Mouse (Mus musculus) forebrain, embryonic 16.5 days (tissue): ENCODE data around the gene Kcnma1. TPM values are rescaled to one million over a fixed set of nuclear protein-coding genes. Genes with fewer than 3 reads are reported as not detected.

Source experiments
- ATAC-seq: fragments of 200-750 bp; cut with Nextera tagmentation; 2 replicates; pipeline ENCODE4 v1.8.0; 2017; ENCODE audit warnings: mild to moderate bottlenecking, moderate library complexity
- H3K27ac ChIP-seq: fragments of 300-500 bp; sonication (generic); 2 replicates; pipeline ENCODE4 v1.5.1; 2014; ENCODE audit warnings: low read length, control low read depth
- H3K27me3 ChIP-seq: fragments of 300-500 bp; sonication (generic); replicated peaks from 2 replicates; pipeline ENCODE4 v1.6.1; 2014; ENCODE audit warnings: low read length; ENCODE audit not compliant: control insufficient read depth, insufficient read depth
- H3K36me3 ChIP-seq: fragments of 300-500 bp; sonication (generic); 2 replicates; pipeline ENCODE4 v1.6.1; 2014; ENCODE audit not compliant: control insufficient read depth, insufficient read depth
- H3K4me1 ChIP-seq: fragments of 300-500 bp; sonication (generic); replicated peaks from 2 replicates; pipeline ENCODE4 v1.6.1; 2014; ENCODE audit warnings: low read length; ENCODE audit not compliant: control insufficient read depth, insufficient read depth
- H3K4me2 ChIP-seq: fragments of 300-500 bp; sonication (generic); 2 replicates; pipeline ENCODE4 v1.6.1; 2014; ENCODE audit warnings: mild to moderate bottlenecking, low read length, control low read depth
- H3K4me3 ChIP-seq: fragments of 300-500 bp; sonication (generic); replicated peaks from 2 replicates; pipeline ENCODE4 v1.5.1; 2014; ENCODE audit warnings: mild to moderate bottlenecking, low read length, control low read depth
- H3K9ac ChIP-seq: fragments of 300-500 bp; sonication (generic); replicated peaks from 2 replicates; pipeline ENCODE4 v1.6.1; 2014; ENCODE audit warnings: low read depth, low read length, control low read depth
- H3K9me3 ChIP-seq: fragments of 300-500 bp; sonication (generic); 2 replicates; pipeline ENCODE4 v1.6.1; 2016; ENCODE audit warnings: low read length; ENCODE audit not compliant: control insufficient read depth
- WGBS: fragments of 180-500 bp; shearing (Covaris S2); extraction: QIAGEN DNeasy Blood & Tissue Kit; methylation state at CpG from one replicate; pipeline ENCODE4 v1.1.7; 2014; 5-methylcytosine and 5-hydroxymethylcytosine counted together
- polyA plus RNA-seq: library from polyadenylated mRNA; unstranded; fragments of >200 nt; fragmentation: Nextera tagmentation; extraction: Ambion mirVana; gene quantifications from 2 replicates; pipeline ENCODE4 v1.2.1, GENCODE M21; 2015

The Kcnma1 gene
- polyA plus RNA-seq, 1 experiment from 2014 or later = 12.3 TPM

GRCm38 (mm10) chr14:23550467-23550866 lies 463.8 kb downstream of the Kcnma1 start:
- Histone ChIP-seq H3K27me3 (no peaks in the 10 kb centered on the region), H3K27ac (no peak overlapping the region), H3K36me3 (no peaks in the 10 kb centered on the region), H3K4me2 (no peak overlapping the region), H3K4me1 (no peaks in the 10 kb centered on the region), H3K9me3 (no peaks in the 10 kb centered on the region), H3K9ac (no peak overlapping the region), H3K4me3 (no peak overlapping the region)
- no peak for ATAC-seq
- 85% methylated on average over 3 of the region's 3 CpGs for WGBS

DNA sequence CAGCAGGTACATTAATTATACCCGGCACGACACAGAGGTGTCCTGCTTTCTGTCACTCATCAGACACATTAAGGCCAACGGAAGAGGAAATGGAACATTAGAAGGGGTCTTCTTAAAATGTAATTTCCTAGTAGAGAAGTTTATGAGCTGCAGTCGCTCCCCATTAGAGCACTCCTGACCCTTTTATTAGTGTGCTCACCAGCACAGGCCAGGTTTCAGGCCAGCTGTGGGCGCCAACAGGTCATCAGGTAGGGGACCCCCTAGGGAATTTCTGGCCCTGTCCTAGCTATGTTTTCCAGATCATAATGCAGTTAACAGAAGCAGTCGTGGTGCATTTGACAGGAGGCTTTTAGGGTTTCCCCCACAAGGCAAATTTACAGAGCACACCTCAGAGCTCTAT lies 472.2 kb downstream of the Kcnma1 start:
- 90% methylated on average over 6 of the region's 6 CpGs for WGBS
- no peak overlapping the region for H3K9ac ChIP-seq
- H3K4me3 ChIP-seq = no peak overlapping the region
- H3K27me3 ChIP-seq = no peaks in the 10 kb centered on the region
- H3K4me1 ChIP-seq = no peaks in the 10 kb centered on the region
- no peak overlapping the region for H3K27ac ChIP-seq
- no peaks in the 10 kb centered on the region for H3K36me3 ChIP-seq
- no peak overlapping the region for H3K4me2 ChIP-seq
- no peak for ATAC-seq
- no peaks in the 10 kb centered on the region for H3K9me3 ChIP-seq

GRCm38 (mm10) chr14:23539621-23540020 lies 474.7 kb downstream of the Kcnma1 start:
- no peaks in the 10 kb centered on the region for H3K9me3 ChIP-seq
- no peak overlapping the region for H3K9ac ChIP-seq
- WGBS = 88% methylated on average over 3 of the region's 3 CpGs

DNA sequence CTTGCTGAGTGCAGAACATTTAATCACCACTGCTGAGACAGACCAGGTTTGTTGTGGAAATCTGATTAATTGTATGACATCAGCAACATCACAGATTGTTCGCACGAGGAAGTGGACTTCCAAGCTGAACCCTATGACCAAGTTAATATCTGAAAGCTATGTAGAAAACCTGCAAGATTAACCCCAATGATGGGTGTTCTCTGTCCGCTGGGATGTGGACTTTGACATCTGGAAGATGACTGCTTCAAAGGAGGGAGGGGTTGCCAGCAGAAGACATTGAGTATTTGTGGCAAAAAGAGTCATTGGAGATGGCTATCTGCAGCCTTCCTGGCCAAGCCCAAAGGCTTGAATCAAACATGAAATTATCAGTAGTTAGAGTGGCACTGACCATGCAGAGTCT lies 480.9 kb downstream of the Kcnma1 start:
- 88% methylated on average over 3 of the region's 3 CpGs for WGBS
- H3K4me2 ChIP-seq = no peak overlapping the region
- H3K27me3 ChIP-seq = no peaks in the 10 kb centered on the region
- H3K9ac ChIP-seq = no peak overlapping the region
- H3K4me3 ChIP-seq = no peak overlapping the region
- H3K4me1 ChIP-seq = no peaks in the 10 kb centered on the region
- ATAC-seq = no peak
- H3K27ac ChIP-seq = no peak overlapping the region
- H3K9me3 ChIP-seq = no peaks in the 10 kb centered on the region
- no peaks in the 10 kb centered on the region for H3K36me3 ChIP-seq

More at GRCm38 (mm10) chr14:23539621-23540020, 474.7 kb downstream of the Kcnma1 start:
- Histone ChIP-seq H3K27me3 (no peaks in the 10 kb centered on the region), H3K4me1 (no peaks in the 10 kb centered on the region), H3K27ac (no peak overlapping the region), H3K4me3 (no peak overlapping the region), H3K36me3 (no peaks in the 10 kb centered on the region), H3K4me2 (no peak overlapping the region)
- ATAC-seq = no peak

DNA sequence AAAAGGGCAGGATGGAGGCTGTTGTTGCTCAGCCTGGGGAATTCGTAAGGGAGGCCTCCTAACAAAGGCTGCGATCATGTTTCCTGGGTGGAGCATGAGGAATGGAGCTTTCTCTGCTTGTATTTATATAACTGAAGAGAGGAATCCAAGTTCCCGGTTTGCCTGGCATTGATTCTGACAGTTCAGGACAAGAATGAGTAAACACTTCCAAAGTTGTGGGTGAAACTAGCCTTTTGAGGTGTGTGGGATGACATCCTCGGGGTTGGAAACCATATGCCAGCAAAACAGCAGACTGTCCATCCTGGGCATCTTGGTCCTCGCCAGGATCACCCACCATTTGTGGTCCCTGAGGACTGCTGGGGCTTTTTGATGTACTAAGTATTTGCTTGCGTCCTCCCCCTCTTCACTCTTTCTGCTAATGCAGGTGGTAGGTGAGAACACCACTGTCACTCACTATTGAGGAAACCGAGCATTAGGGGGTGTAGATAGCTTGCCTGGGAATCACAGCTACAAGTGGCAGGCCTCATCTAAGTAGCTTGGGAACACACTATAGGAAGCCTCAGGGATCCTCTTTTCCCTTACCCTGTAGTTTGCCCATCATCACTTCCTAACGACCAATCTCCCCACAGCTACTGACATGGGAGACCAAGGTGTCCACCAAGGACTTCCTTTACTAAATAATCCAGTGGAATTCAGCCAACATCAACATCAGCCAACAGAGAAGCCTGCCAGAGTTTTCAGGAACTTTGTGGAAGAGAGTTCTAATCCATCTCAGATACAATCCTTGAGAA lies 482.4 kb downstream of the Kcnma1 start:
- 70% methylated on average over 8 of the region's 8 CpGs for WGBS
- Histone ChIP-seq H3K4me1 (no peaks in the 10 kb centered on the region), H3K36me3 (no peaks in the 10 kb centered on the region), H3K4me3 (no peak overlapping the region), H3K27me3 (no peaks in the 10 kb centered on the region), H3K9ac (no peak overlapping the region), H3K9me3 (no peaks in the 10 kb centered on the region), H3K27ac (no peak overlapping the region), H3K4me2 (no peak overlapping the region)
- no peak for ATAC-seq

GRCm38 (mm10) chr14:23529720-23530119 lies 484.6 kb downstream of the Kcnma1 start:
- Histone ChIP-seq H3K4me2 (no peak overlapping the region), H3K4me1 (no peaks in the 10 kb centered on the region), H3K9ac (no peak overlapping the region), H3K27ac (no peak overlapping the region), H3K36me3 (no peaks in the 10 kb centered on the region), H3K27me3 (no peaks in the 10 kb centered on the region), H3K4me3 (no peak overlapping the region), H3K9me3 (no peaks in the 10 kb centered on the region)
- 8% methylated on average over 4 of the region's 4 CpGs for WGBS
- no peak for ATAC-seq

GRCm38 (mm10) chr14:23529229-23529628 lies 485.1 kb downstream of the Kcnma1 start:
- Histone ChIP-seq H3K4me3 (no peak overlapping the region), H3K4me1 (no peaks in the 10 kb centered on the region), H3K4me2 (no peak overlapping the region), H3K36me3 (no peaks in the 10 kb centered on the region), H3K27ac (no peak overlapping the region), H3K27me3 (no peaks in the 10 kb centered on the region), H3K9me3 (no peaks in the 10 kb centered on the region), H3K9ac (no peak overlapping the region)
- WGBS = 58% methylated on average over 1 of the region's 1 CpGs
- ATAC-seq = no peak

GRCm38 (mm10) chr14:23525910-23526309 lies 488.4 kb downstream of the Kcnma1 start:
- no peak overlapping the region for H3K4me2 ChIP-seq
- WGBS = 97% methylated on average over 1 of the region's 1 CpGs
- no peak for ATAC-seq

GRCm38 (mm10) chr14:23523825-23524491 lies 490.3 kb downstream of the Kcnma1 start:
- Histone ChIP-seq H3K4me2 (no peak overlapping the region), H3K4me3 (no peak overlapping the region), H3K4me1 (no peaks in the 10 kb centered on the region), H3K36me3 (no peaks in the 10 kb centered on the region), H3K27me3 (no peaks in the 10 kb centered on the region), H3K9ac (no peak overlapping the region), H3K27ac (no peak overlapping the region), H3K9me3 (no peaks in the 10 kb centered on the region)
- no peak for ATAC-seq
- 33% methylated on average over 6 of the region's 6 CpGs for WGBS

More at GRCm38 (mm10) chr14:23525910-23526309, 488.4 kb downstream of the Kcnma1 start:
- Histone ChIP-seq H3K9ac (no peak overlapping the region), H3K9me3 (no peaks in the 10 kb centered on the region), H3K27me3 (no peaks in the 10 kb centered on the region), H3K4me1 (no peaks in the 10 kb centered on the region), H3K4me3 (no peak overlapping the region), H3K27ac (no peak overlapping the region), H3K36me3 (no peaks in the 10 kb centered on the region)
